Mouse (Mus musculus): Measurements from ENCODE around the gene Skida1.

The Skida1 gene

GRCm38 (mm10) chr2:18017321-18017720, 31.5 kb downstream of the Skida1 start:
- no peak for DNase-seq (ENCODE audit: low spot score in 2 of 2)

- DNase-seq (ENCODE audit: low spot score in 2 of 2), result no peak
These were observed 32.2 kb downstream of the Skida1 start for GRCm38 (mm10) chr2:18016639-18017038.

GRCm38 (mm10) chr2:18015581-18015980, 33.3 kb downstream of the Skida1 start:
- DNase-seq (ENCODE audit: low spot score in 2 of 2), result no peak

GRCm38 (mm10) chr2:18012866-18013265, 36.0 kb downstream of the Skida1 start:
- no peak for DNase-seq (ENCODE audit: low spot score in 2 of 2)

GRCm38 (mm10) chr2:18011226-18011625, 37.6 kb downstream of the Skida1 start:
- DNase-seq (ENCODE audit: low spot score in 2 of 2), result no peak

GRCm38 (mm10) chr2:18005137-18005536, 43.7 kb downstream of the Skida1 start:
- DNase-seq (ENCODE audit: low spot score in 2 of 2), result no peak

- DNase-seq (ENCODE audit: low spot score in 2 of 2), result no peak
These were observed 44.6 kb downstream of the Skida1 start for GRCm38 (mm10) chr2:18004286-18004685.

GRCm38 (mm10) chr2:18002306-18002705, 46.5 kb downstream of the Skida1 start:
- DNase-seq (ENCODE audit: low spot score in 2 of 2), result no peak

- DNase-seq (ENCODE audit: low spot score in 2 of 2), result no peak
These were observed 52.0 kb downstream of the Skida1 start, which contains the start of gene H2al2a for GRCm38 (mm10) chr2:17996858-17997257. Gene H2al2a (minus strand): TSS chr2:17996958.

Measured in frontal cortex, postnatal 25 days (tissue).